Mouse (Mus musculus) megakaryocyte, embryonic 14.5 days (primary cell): ENCODE results near the gene Gm9857.

Experiments used
- FLI1 ChIP-seq: IDR thresholded peaks from 2 replicates; pipeline ENCODE4 v1.6.1; 2012; ENCODE audit warnings: low read length, inconsistent platforms, mixed read lengths
- GATA1 ChIP-seq: IDR thresholded peaks from 3 replicates; pipeline ENCODE4 v1.6.1; 2012; ENCODE audit warnings: mixed read lengths, low read length, inconsistent platforms, borderline replicate concordance

GRCm38 (mm10) chr3:108987009-108987659 is 46.9 kb upstream of the Gm9857 start:
- TF ChIP-seq GATA1 (no peak), FLI1 (no peak)
